Mouse (Mus musculus) C2C12 (cell line): Measurements from ENCODE around the gene Krt6b. TPM values are rescaled to one million over a fixed set of nuclear protein-coding genes. Genes with fewer than 3 reads are reported as not detected.

Experiments
- H3K27me3 ChIP-seq: one replicate; pipeline ENCODE4 v1.6.1; 2011; ENCODE audit not compliant: control insufficient read depth, insufficient read depth, insufficient read length
- H3K36me3 ChIP-seq: one replicate; pipeline ENCODE4 v1.6.1; 2011; ENCODE audit not compliant: control insufficient read depth, insufficient read depth
- H3K4me3 ChIP-seq: one replicate; pipeline ENCODE4 v1.5.1; 2011; ENCODE audit warnings: mild to moderate bottlenecking, control low read depth; ENCODE audit not compliant: poor library complexity, insufficient read depth, severe bottlenecking
- H3K79me2 ChIP-seq: one replicate; pipeline ENCODE4 v1.6.1; 2011; ENCODE audit not compliant: control insufficient read depth, insufficient read depth
- H3K79me3 ChIP-seq: one replicate; pipeline ENCODE4 v1.6.1; 2011; ENCODE audit warnings: low read depth, control low read depth
- H3ac ChIP-seq: one replicate; pipeline ENCODE3; 2011; ENCODE audit warnings: low read depth; ENCODE audit not compliant: control insufficient read depth, insufficient read length
- CEBPB ChIP-seq: IDR thresholded peaks from one replicate; pipeline ENCODE4 v1.6.1; 2011; ENCODE audit warnings: low read depth, mild to moderate bottlenecking, control low read depth, moderate library complexity
- CTCF ChIP-seq: IDR thresholded peaks from one replicate; pipeline ENCODE4 v1.5.1; 2011; ENCODE audit not compliant: control insufficient read depth, insufficient read depth, insufficient read length
- FOSL1 ChIP-seq: IDR thresholded peaks from one replicate; pipeline ENCODE4 v1.8.0; 2011; ENCODE audit warnings: mild to moderate bottlenecking, low read length; ENCODE audit not compliant: poor library complexity, insufficient read depth, severe bottlenecking
- MAX ChIP-seq: IDR thresholded peaks from one replicate; pipeline ENCODE4 v1.6.1; 2011; ENCODE audit warnings: mild to moderate bottlenecking, control low read depth
- MYOD1 ChIP-seq: IDR thresholded peaks from one replicate; pipeline ENCODE4 v1.6.1; 2011; ENCODE audit warnings: low read depth; ENCODE audit not compliant: control insufficient read depth, insufficient read length
- MYOG ChIP-seq: IDR thresholded peaks from one replicate; pipeline ENCODE4 v1.6.1; 2011; ENCODE audit not compliant: control insufficient read depth, insufficient read length; ENCODE audit errors: extremely low read depth
- USF1 ChIP-seq: IDR thresholded peaks from one replicate; pipeline ENCODE4 v1.6.1; 2011; ENCODE audit warnings: low read depth, mild to moderate bottlenecking, control low read depth, moderate library complexity
- long read RNA-seq, 2 experiments: library from polyadenylated mRNA; unstranded; transcript quantifications; one replicate each; pipeline ENCODE4 v2.0.0; 2019 to 2020
- polyA plus RNA-seq: library from polyadenylated mRNA; unstranded; fragments of >200 nt; fragmentation: generic; extraction: Trizol; gene quantifications from one replicate; pipeline ENCODE4 v1.2.1, GENCODE M21; 2012; ENCODE audit warnings: missing spikeins

Krt6b gene
- polyA plus RNA-seq: not detected
- long read RNA-seq, experiment 1: 0 reads
- long read RNA-seq, experiment 2: 0 reads

DNA sequence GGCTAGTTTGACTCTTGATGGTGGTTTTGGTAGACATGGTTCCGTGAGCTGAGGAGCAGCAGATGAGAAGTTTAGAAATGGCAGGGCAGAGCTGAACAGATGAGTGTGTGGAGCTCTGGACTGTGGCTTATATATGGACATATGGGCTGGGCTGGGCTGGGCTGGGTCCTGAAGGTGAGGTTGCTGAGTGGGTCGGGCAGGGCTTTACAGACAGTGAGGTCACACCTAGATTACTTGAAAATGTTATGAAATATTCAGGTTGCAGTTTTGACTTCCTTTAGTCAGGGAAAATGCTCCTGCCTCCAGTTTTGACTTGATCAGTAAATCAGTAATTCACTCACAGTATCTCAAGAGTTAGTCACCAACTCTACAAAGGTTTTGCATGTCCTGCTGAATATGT, at the start of gene Krt6b:
Gene Krt6b (minus strand): TSS at position 101 of the 400 bp plus-strand sequence.
- H3K79me3 ChIP-seq: no peaks in the 10 kb centered on the region
- H3K27me3 ChIP-seq: no peaks in the 10 kb centered on the region
- H3K36me3 ChIP-seq: no peaks in the 10 kb centered on the region
- no peak within 1 kb of the TSS for H3K4me3 ChIP-seq
- no peaks in the 10 kb centered on the region for H3K79me2 ChIP-seq
- no peak for TF ChIP-seq CTCF
- TF ChIP-seq MYOD1: no peak
- TF ChIP-seq MYOG: no peak
- no peak for TF ChIP-seq CEBPB
- TF ChIP-seq USF1: no peak
- TF ChIP-seq MAX: no peak
- no peak for TF ChIP-seq FOSL1
- H3ac ChIP-seq: no peak within 1 kb of the TSS

DNA sequence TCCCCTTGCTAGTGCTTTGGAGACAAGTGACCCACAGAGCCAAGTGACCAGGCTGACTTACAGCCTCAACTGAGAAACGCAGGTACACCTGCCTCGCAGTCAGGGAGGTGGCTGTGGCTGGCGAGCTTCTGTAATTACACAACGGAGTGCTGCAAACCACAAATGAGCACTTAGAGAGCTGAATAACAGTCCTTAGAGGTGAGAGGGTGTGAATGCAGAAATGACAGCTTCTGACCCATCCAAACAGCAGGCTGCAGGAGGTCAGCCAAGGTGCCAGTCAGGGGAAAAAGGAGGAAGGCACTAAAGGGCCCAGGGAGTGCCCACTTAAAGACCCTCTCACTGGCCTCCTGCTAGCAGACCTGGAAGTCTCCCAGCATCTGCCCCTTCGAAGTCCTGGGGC, 44.6 kb upstream of the Krt6b start:
- H3K4me3 ChIP-seq: no peak overlapping the region
- TF ChIP-seq USF1: no peak
- TF ChIP-seq CEBPB: no peak
- no peak for TF ChIP-seq CTCF
- no peak for TF ChIP-seq MYOD1
- no peak for TF ChIP-seq MYOG
- TF ChIP-seq FOSL1: no peak
- no peak for TF ChIP-seq MAX
- H3K79me2 ChIP-seq: no peaks in the 10 kb centered on the region
- no peaks in the 10 kb centered on the region for H3K36me3 ChIP-seq
- no peak overlapping the region for H3ac ChIP-seq
- H3K27me3 ChIP-seq: peaks cover 3% of the 10 kb centered on the region
- H3K79me3 ChIP-seq: no peaks in the 10 kb centered on the region

DNA sequence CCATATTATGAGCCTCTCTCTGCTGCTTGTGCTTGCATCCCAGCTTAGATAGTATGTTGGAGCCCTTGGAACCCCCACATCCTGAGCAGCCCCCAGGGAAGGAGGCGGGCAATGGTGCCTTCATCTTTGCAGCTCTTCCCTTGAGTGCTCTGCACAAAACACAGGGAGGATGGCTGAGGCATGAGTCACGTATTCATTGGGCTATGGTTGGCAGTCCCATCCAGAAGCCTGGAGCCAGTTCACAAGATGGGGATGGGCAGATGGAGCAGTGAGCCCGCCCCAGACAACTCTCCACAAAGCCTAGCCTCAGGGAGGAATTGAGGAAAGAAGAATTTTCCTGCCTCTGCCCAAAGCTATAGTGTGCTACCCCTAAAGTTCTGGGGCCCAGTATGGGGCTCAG, 35.7 kb upstream of the Krt6b start:
- Histone ChIP-seq H3K79me3 (no peaks in the 10 kb centered on the region), H3K36me3 (no peaks in the 10 kb centered on the region), H3ac (no peak overlapping the region), H3K79me2 (no peaks in the 10 kb centered on the region), H3K27me3 (peaks cover 14% of the 10 kb centered on the region), H3K4me3 (no peak overlapping the region)
- TF ChIP-seq MYOD1 (no peak), MAX (no peak), MYOG (no peak), CTCF (no peak), USF1 (no peak), CEBPB (no peak), FOSL1 (no peak)

DNA sequence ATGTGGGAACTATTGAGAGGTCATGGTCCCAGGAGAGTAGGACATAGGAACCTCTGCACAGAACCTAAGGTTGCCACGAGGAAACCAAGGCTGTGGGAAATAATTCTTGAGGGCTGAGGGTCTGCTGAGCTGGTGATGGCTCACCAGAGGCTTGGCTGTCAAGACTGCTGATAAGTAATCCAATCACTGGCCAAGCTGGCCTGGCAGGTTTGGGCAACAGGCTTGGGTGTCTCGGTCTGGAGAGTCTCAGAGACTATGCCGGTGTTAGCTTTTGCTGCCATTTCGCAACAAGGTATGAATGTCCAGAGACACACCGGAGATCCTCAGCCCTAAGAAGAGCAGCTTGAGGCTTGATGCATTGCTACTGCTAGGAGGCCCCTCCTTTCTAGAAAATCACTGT, 34.3 kb upstream of the Krt6b start:
- H3K79me2 ChIP-seq: no peaks in the 10 kb centered on the region

DNA sequence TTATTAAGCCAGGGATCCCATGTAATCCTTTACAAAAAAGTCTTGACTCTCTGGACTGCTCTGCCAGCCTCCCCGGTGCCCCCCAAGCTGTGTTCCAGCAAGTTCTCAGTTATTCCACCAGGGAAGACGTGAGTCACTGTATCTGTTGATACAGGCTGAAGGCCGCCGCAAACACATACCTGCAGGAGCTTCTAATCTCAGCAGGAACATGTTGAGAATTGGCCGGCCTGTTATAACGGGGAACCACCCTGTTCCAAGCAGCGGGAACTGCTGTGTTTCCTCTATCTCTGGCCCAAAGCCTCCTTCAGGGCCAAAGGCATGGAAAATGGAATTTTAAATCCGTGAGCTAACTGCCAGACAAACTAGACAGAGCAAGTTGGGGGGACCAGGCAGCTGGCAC, 33.6 kb upstream of the Krt6b start:
- Histone ChIP-seq H3K79me2 (no peaks in the 10 kb centered on the region), H3ac (no peak overlapping the region), H3K4me3 (no peak overlapping the region), H3K79me3 (no peaks in the 10 kb centered on the region), H3K27me3 (peaks cover 18% of the 10 kb centered on the region), H3K36me3 (no peaks in the 10 kb centered on the region)
- TF ChIP-seq FOSL1: no peak
- TF ChIP-seq CTCF: no peak
- TF ChIP-seq MYOD1: no peak
- no peak for TF ChIP-seq MYOG
- no peak for TF ChIP-seq USF1
- TF ChIP-seq MAX: no peak
- TF ChIP-seq CEBPB: no peak

More for the DNA sequence above, 34.3 kb upstream of the Krt6b start:
- H3K4me3 ChIP-seq: no peak overlapping the region
- TF ChIP-seq MYOG (no peak), USF1 (no peak), FOSL1 (no peak), MYOD1 (no peak), MAX (no peak), CTCF (no peak), CEBPB (no peak)
- peaks cover 18% of the 10 kb centered on the region for H3K27me3 ChIP-seq
- no peak overlapping the region for H3ac ChIP-seq
- no peaks in the 10 kb centered on the region for H3K79me3 ChIP-seq
- no peaks in the 10 kb centered on the region for H3K36me3 ChIP-seq

DNA sequence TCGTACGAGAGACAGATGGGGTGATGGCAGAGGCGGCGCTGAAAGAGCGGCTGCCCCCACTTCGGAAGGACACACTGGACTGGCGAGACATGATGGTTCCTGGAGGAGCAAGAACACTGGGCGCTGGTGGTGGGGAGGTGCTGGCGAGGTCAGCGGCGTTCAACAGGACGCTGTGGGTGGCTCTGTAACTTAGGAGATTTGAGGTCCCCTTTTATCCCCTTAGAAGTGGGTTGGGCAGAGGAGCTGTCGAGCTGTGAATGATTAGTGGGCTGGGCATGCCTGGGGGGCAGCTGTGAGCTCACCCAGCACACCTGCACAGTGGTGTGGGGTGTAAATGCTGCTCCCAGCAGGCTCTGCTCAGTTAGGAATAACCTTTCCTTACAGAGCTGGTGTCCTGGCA, 32.6 kb upstream of the Krt6b start, which contains the start of gene Krt5:
Gene Krt5 (minus strand): TSS at position 179 of the 400 bp plus-strand sequence.
- Histone ChIP-seq H3K79me3 (no peaks in the 10 kb centered on the region), H3K4me3 (no peak within 1 kb of the TSS), H3K36me3 (no peaks in the 10 kb centered on the region), H3ac (no peak within 1 kb of the TSS), H3K27me3 (peaks cover 18% of the 10 kb centered on the region), H3K79me2 (no peaks in the 10 kb centered on the region)
- TF ChIP-seq CEBPB (no peak), USF1 (no peak), FOSL1 (no peak), MYOD1 (no peak), CTCF (no peak), MAX (no peak), MYOG (no peak)
